Mouse (Mus musculus): ENCODE measurements around the gene Bmper.

- no peak for TF ChIP-seq CTCF (IDR thresholded peaks at IDR 0.05; ENCODE audit: low read depth)
- no peak for TF ChIP-seq EP300 (IDR thresholded peaks at IDR 0.05; ENCODE audit: low read depth)
Observed at GRCm38 (mm10) chr9:23307835-23308234, 85.0 kb downstream of the Bmper start.

Measured in liver, postnatal 0 days (tissue).